Mouse (Mus musculus) embryo, embryonic 10.5 days (tissue): ENCODE measurements around the gene Clec11a.
"Not testable (repeated sequence)": the region's sequence is repeated elsewhere in the genome, so short reads cannot be mapped to it uniquely, and the experiment has no call there.

Experiments used
- DNase-seq: peaks from one replicate; pipeline ENCODE4 v3.0.0-alpha.2; 2015; ENCODE audit warnings: low spot score

Clec11a gene

GRCm38 (mm10) chr7:44322290-44322689 lies 15.6 kb upstream of the Clec11a start:
- DNase-seq, result no peak

- DNase-seq, result no peak
These were observed 14.2 kb upstream of the Clec11a start for GRCm38 (mm10) chr7:44320886-44321285.

DNA sequence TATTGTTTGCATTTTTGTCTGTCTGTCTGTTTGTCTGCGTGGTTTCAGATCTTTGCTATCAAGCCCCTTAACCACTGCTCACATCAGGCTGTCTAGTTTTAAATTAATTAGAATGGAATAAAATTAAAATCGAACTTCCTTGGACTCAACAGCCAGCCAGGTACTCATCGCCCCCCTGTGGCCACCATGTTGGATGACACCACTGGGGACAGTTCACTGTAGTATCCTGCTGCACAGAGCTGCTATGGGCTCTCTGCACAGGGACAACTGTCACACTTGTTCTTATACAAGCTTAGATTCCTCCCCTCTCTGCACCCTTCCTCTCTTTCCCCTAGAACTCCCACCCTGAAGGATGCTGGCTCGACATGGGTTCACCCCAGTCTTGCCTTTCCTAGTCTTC lies 11.2 kb upstream of the Clec11a start:
- DNase-seq, result peak; percentile 46

DNA sequence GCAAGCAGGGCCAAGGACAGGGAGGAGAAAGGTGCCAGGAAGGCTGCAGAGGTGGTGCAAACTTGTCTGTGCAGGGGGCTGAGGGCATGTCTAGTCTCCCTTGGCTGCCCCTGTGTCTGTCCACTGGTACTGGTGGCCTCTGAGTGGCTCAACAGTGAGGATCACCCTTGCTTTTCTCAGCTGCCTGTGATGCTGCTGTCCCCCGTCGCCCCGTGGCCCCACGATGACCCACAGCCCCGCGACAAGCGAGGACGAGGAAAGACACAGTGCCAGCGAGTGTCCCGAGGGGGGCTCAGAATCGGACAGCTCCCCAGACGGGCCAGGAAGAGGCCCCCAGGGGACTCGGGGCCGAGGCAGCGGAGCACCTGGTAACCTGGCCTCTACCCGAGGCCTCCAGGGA lies 5.8 kb upstream of the Clec11a start:
- no peak for DNase-seq

DNA sequence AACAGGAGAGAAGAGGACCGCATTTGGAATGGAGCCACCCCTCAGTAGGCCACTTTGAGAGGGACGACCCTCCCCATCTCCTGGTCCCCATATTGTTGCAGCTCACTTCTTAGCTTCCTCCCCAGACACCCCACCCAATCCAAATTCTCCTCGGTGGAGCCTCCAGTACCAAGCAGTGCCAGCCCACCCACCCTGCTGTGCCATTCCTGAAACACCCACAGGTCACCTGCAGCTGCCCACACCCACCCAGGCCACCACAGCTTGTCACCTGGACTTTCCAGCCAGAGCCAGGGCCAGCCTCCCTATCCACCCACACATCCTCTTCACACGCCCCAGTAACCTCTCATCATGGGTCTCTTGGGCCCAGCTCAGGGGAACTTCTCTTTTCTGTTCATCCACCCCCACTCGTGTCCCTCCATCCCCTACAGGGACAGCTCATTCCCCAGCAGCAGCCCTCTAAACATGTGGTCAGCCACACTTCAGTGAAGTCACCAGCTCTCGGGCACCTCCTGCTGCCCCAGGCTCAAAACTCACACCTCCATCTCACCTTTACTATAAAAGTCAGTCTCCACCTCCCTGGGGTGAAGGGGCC lies 5.1 kb upstream of the Clec11a start:
- no peak for DNase-seq

DNA sequence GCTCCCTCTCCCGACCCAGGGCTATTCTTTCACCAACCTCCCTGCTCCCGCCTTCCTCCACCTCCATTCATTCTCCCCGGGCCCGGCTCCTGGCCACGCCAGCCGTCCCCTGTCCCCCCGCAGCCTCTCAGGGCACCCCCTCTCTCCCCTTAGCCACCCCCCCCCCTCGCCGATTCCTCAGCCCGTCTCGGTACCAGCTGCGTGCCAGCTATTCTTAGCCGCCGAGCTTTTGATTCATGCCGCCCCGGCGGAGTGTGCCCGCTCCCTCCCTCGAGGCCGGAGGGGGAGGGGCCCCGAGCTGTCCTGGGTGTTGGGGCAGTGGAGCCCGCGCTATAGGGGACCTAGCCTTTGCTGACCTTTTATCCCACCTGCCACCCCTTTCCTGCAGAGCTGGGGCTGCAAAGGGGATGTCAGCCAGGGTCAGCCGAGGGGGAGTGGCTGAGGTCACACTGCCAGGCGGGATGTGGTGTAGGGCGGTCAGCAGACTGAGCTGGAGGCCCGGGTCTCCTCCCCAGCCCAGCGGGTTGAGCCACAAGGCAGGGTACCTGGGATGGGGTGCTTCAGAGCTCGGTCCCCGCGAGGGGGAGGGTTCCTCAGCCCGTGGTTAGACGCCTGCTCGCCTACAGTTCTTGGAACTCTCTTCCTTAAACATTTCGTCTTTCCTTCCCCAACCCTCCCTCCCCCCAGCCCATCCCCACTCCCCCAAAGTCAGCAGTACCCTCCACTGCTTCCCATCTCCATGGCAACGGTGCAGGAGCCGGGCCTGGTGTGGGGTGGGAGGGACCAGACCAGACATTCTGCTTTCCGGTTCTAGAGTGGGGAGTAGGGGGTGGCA lies 4.4 kb upstream of the Clec11a start:
- peak; percentile 65 for DNase-seq

DNA sequence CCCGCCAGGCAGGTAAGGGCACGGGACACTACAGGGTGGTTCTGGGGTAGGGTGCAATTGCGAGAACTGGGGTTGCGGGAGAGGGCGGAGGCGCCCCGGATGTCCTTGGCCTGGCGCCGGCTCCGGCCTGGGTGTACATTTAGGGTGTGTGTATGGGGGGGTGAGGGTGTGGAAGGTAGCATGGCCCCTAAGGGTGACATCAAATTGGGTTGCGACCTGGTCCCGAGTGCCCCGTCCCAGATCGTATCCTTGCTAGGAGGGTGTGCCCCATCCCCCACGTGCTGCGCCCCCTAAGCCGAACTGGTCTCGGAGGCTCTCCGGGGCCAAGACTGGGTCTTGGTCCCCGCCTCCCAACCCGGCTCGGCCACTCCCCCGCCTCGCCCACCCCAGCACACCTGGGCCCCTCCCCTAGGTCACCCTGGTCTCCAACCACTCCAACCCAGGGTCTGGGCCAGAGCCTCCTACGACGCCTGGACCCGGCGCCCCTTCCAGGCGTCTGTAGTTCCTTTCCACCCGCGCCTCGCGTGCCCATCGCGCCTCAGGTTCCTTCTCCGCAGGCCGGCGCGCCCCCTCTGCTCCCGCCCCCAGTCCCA lies 3.7 kb upstream of the Clec11a start:
- DNase-seq, result peak; percentile 37

- peak; percentile 26 for DNase-seq
These were observed 3.0 kb upstream of the Clec11a start, which contains the start of gene Shank1 for GRCm38 (mm10) chr7:44309475-44310284. Gene Shank1, plus strand, starts transcription at chr7:44310253.

GRCm38 (mm10) chr7:44307261-44308020 lies 739 bp upstream of the Clec11a start:
- no peak for DNase-seq

DNA sequence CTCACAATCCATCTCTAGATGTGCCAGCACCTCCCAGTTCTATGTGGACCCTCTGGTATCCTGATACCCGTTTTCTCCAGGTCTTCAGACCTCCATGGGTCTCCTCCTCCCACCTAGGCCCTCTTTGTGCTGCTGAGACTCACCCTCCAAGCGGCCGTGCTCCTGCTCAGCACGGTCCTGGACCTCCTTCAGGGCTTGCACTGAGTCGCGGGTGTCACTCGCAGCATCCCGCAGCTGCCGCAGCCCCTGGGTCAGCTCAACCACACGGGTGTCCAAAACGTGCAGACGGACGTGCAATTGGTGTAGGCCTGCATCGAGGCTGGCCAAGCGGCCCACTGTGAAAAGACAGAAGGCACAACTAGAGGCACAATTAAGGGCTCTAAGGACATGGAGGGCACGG lies 1.0 kb downstream of the Clec11a start:
- no peak for DNase-seq

GRCm38 (mm10) chr7:44304775-44305641 lies 1.7 kb downstream of the Clec11a start:
- DNase-seq, result peak; percentile 100

- no peak for DNase-seq
These were observed 2.3 kb downstream of the Clec11a start for GRCm38 (mm10) chr7:44304463-44304774.

- DNase-seq, result peak; percentile 17
These were observed 3.1 kb downstream of the Clec11a start for GRCm38 (mm10) chr7:44303346-44304340.

DNA sequence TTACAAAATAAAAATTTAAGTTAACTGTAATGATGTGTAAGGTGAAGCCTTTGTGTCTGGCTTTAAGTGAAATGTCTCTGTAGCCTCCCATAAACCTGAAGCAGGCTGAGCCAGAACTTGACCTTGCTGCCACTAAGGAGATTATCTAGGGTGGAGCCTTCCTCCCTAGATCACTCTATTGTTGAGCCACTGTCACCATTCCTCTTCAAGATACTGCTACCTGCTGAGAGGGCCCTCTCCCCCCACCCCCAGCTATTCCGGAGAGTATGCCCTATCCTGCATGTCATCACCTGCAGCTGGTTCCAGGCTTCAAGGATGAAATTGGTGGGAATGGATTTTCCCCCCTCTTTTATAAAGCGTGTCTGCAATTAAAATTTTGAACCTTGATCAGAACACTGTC lies 9.2 kb downstream of the Clec11a start:
- DNase-seq, result not testable (repeated sequence)

- no peak for DNase-seq
These were observed 15.3 kb downstream of the Clec11a start for GRCm38 (mm10) chr7:44291418-44291817.

DNA sequence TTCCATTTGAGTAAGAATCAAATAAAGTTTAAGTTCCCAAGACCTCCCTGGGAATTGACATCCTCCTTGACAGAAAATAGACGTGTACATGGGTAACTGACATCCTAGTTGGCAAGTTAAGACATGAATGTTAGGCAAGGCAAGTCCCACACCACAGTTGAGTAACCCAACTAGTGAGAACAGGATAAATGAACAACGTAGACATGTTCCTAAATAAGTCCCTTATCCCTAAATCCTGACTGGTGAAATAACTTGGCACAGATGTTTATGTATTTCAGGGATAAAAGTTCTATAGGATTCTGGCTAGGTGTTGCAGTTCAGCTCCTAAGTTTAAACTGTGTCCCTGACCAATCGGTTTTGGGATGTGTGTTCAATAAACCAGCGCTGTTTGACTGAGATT lies 15.7 kb downstream of the Clec11a start:
- no peak for DNase-seq

DNA sequence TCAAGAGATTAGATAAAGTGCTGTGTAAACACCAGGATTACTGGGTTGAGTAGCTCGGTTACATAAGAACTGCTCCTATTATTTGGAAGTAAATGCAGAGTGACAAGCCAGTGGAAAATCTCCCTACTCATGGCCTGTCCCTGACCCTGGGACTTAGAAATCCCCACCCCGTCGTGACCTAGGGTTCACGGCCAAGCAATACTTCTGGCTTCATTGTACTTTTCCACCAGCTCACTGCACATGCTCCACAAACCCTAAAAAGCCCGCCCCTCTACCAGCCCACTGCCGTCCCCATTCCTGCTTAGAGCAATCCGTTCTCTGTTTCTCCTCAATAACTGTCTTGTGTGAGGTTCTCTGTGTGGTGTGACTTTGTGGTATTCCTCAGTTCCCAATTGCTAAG lies 18.9 kb downstream of the Clec11a start:
- DNase-seq, result no peak

DNA sequence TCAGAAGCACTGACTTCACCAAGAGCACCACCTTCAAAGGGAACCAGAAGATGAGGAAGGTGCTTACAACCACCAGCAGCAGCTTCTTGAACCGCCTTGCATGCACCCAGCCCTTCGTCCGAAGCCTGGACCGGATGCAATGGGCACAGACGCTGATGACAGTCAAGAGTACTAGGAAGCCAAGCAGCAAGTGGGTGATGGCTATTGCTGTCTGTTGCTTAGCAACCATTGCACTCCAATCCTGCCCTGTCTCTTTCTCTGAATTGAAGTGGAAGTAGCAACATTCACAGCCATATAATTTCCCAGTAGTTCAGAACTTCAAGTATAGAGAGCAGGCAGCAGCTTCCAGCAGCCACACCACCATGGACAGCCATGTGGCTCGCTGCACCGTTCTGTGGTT lies 25.1 kb downstream of the Clec11a start:
- no peak for DNase-seq

GRCm38 (mm10) chr7:44280959-44281358 lies 25.7 kb downstream of the Clec11a start:
- DNase-seq, result no peak

DNA sequence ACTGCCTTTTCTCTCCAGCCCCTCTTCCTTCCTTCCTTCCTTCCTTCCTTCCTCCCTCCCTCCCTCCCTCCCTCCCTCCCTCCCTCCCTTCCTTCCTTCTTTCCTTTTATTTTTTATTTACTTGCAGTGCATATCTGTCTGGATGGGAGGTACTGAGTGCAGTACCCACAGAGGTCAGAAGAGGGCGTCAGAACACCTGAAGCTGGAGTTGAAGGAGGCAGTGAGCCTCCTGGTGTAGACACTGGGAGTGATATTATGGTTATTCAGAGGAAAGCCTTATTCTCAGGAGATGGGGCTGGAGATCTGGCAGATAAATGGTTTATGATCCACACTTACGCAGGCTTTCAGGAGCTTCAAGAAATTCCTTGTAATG lies 29.5 kb downstream of the Clec11a start:
- peak; percentile 51 for DNase-seq
